Mouse (Mus musculus) testis, adult 2 months (tissue): ENCODE measurements around the gene Prcp.

ENCODE experiments used
- CTCF ChIP-seq: fragments of 200-500 bp; IDR thresholded peaks from 2 replicates; pipeline ENCODE4 v1.5.1; 2012; ENCODE audit warnings: low read depth, mild to moderate bottlenecking, inconsistent platforms, low read length, moderate library complexity; ENCODE audit not compliant: control insufficient read depth, insufficient read depth, insufficient replicate concordance
- POLR2A ChIP-seq: fragments of 200-500 bp; IDR thresholded peaks from 2 replicates; pipeline ENCODE4 v1.6.1; 2012; ENCODE audit warnings: low read depth, mild to moderate bottlenecking, inconsistent platforms, low read length, moderate library complexity; ENCODE audit not compliant: control insufficient read depth

DNA sequence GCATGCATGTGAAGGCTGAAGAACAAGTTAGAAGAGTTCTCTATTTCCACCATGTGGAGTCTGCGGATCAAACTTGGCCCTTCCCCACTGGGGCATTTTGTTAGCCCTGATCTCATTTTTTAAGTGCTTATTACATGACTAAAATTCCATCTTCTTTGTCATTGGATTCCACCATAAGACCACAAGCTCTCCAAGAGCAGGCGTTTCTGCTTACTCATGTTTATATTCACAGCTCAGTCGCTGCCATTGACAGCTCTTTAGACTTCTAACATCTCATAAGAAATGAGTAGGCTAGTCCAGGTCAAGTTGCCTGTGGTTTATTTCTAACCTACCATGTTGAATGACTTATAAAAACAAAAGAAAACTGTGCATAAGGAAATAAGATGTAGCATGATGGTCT is 48.0 kb upstream of the Prcp start:
- no peak for TF ChIP-seq CTCF
- no peak for TF ChIP-seq POLR2A
